Mouse (Mus musculus) embryonic facial prominence, embryonic 12.5 days (tissue): ENCODE results near the gene Rpgrip1l. TPM values are rescaled to one million over a fixed set of nuclear protein-coding genes. Genes with fewer than 3 reads are reported as not detected.
A peak's percentile ranks its signal among the peaks of the same experiment; 100 is the strongest.

ENCODE experiments used
- ATAC-seq: fragments of 200-750 bp; cut with Nextera tagmentation; 2 replicates; pipeline ENCODE4 v1.8.0; 2017; ENCODE audit not compliant: insufficient number of reproducible peaks, insufficient read depth, low FRiP score, low TSS enrichment
- H3K27ac ChIP-seq: fragments of 300-500 bp; sonication (generic); 2 replicates; pipeline ENCODE4 v1.5.1; 2016; ENCODE audit warnings: mild to moderate bottlenecking
- H3K27me3 ChIP-seq: fragments of 300-500 bp; sonication (generic); 2 replicates; pipeline ENCODE4 v1.6.1; 2016; ENCODE audit warnings: mild to moderate bottlenecking, moderate library complexity
- H3K36me3 ChIP-seq: fragments of 300-500 bp; sonication (generic); 2 replicates; pipeline ENCODE4 v1.6.1; 2016; ENCODE audit warnings: mild to moderate bottlenecking
- H3K4me1 ChIP-seq: fragments of 300-500 bp; sonication (generic); 2 replicates; pipeline ENCODE4 v1.6.1; 2016
- H3K4me2 ChIP-seq: fragments of 300-500 bp; sonication (generic); replicated peaks from 2 replicates; pipeline ENCODE4 v1.6.1; 2016; ENCODE audit warnings: mild to moderate bottlenecking, moderate library complexity
- H3K4me3 ChIP-seq: fragments of 300-500 bp; sonication (generic); 2 replicates; pipeline ENCODE4 v1.5.1; 2016; ENCODE audit warnings: mild to moderate bottlenecking
- H3K9ac ChIP-seq: fragments of 300-500 bp; sonication (generic); 2 replicates; pipeline ENCODE4 v1.6.1; 2016; ENCODE audit warnings: mild to moderate bottlenecking, moderate library complexity
- H3K9me3 ChIP-seq: fragments of 300-500 bp; sonication (generic); 2 replicates; pipeline ENCODE4 v1.6.1; 2016; ENCODE audit warnings: mild to moderate bottlenecking, moderate library complexity
- WGBS: fragments of 180-500 bp; shearing (Covaris S2); methylation state at CpG from one replicate; pipeline ENCODE4 v1.1.7; 2016; 5-methylcytosine and 5-hydroxymethylcytosine counted together
- polyA plus RNA-seq: library from polyadenylated mRNA; unstranded; fragments of >200 nt; fragmentation: Nextera tagmentation; extraction: Ambion mirVana; gene quantifications from 2 replicates; pipeline ENCODE4 v1.2.1, GENCODE M21; 2016

The Rpgrip1l gene
- polyA plus RNA-seq, 1 experiment from 2014 or later, result 15.4 TPM

GRCm38 (mm10) chr8:91196661-91197060 is 116.4 kb downstream of the Rpgrip1l start:
- Histone ChIP-seq H3K4me2 (no peak overlapping the region), H3K27ac (no peak overlapping the region), H3K9me3 (no peaks in the 10 kb centered on the region), H3K36me3 (no peaks in the 10 kb centered on the region), H3K4me3 (no peak overlapping the region), H3K27me3 (no peaks in the 10 kb centered on the region), H3K9ac (no peak overlapping the region), H3K4me1 (no peaks in the 10 kb centered on the region)
- ATAC-seq, result no peak
- 75% methylated on average over 12 of the region's 12 CpGs for WGBS

GRCm38 (mm10) chr8:91194081-91194480 is 119.0 kb downstream of the Rpgrip1l start:
- no peak overlapping the region for H3K27ac ChIP-seq
- WGBS, result 94% methylated on average over 2 of the region's 2 CpGs
- no peak overlapping the region for H3K4me3 ChIP-seq
- H3K4me1 ChIP-seq, result 0 out of 2 replicates have a peak, but pooled peaks cover 5% of the 10 kb centered on the region
- H3K36me3 ChIP-seq, result no peaks in the 10 kb centered on the region
- no peak for ATAC-seq
- H3K27me3 ChIP-seq, result no peaks in the 10 kb centered on the region
- no peaks in the 10 kb centered on the region for H3K9me3 ChIP-seq
- H3K4me2 ChIP-seq, result no peak overlapping the region
- H3K9ac ChIP-seq, result no peak overlapping the region

DNA sequence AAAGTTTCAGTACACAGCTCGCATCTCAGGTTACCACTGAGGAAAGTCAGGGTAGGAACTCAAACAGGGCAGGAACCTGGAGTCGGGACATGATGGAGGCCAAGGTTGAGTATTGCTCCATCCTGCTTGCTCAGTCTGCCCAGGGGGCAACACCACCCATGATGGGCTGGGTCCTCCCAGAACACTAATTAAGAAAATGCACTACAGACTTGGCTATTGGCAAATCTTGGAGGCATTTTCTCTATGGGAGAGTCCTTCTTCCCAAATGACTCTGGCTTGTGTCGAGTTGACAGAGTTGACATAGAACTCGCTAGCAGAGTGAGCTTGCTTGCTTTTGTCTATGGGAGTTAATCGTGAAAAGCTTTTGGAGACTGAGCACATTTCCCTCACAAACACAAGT is 120.1 kb downstream of the Rpgrip1l start:
- Histone ChIP-seq H3K9me3 (no peaks in the 10 kb centered on the region), H3K4me3 (no peak overlapping the region), H3K4me2 (no peak overlapping the region), H3K27ac (no peak overlapping the region), H3K36me3 (no peaks in the 10 kb centered on the region), H3K4me1 (0 out of 2 replicates have a peak, but pooled peaks cover 5% of the 10 kb centered on the region), H3K27me3 (no peaks in the 10 kb centered on the region), H3K9ac (no peak overlapping the region)
- ATAC-seq, result no peak
- 82% methylated on average over 5 of the region's 5 CpGs for WGBS

GRCm38 (mm10) chr8:91190816-91191340 is 122.2 kb downstream of the Rpgrip1l start:
- Histone ChIP-seq H3K4me2 (peak overlapping the region; percentile 36), H3K36me3 (no peaks in the 10 kb centered on the region), H3K27ac (no peak overlapping the region), H3K9ac (no peak overlapping the region), H3K27me3 (no peaks in the 10 kb centered on the region), H3K4me3 (no peak overlapping the region), H3K9me3 (no peaks in the 10 kb centered on the region), H3K4me1 (0 out of 2 replicates have a peak, but pooled peaks cover 5% of the 10 kb centered on the region)
- ATAC-seq, result 0 out of 2 replicates have a peak, but pooled peaks have one; percentile 59
- WGBS, result 3% methylated on average over 17 of the region's 17 CpGs

DNA sequence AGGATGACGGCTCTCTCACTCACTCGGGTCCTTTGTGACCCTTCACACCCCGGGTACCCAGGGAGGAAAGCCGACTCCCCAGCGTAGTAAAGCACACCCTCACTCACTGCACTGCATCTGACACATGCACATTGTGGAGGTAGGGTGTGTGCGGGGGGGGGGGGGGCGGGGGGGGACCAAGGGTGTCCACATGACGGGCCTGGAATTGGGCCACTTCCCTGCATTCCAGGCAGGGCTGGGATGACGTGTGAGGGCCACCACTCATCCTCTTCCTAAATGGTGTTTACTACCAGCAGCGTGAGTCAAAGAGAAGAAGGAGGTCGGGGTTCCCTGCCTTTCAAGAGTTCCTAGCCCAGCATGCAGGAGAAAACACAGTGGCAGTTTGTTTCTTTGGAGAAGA is 124.9 kb downstream of the Rpgrip1l start:
- Histone ChIP-seq H3K4me2 (no peak overlapping the region), H3K9ac (no peak overlapping the region), H3K36me3 (no peaks in the 10 kb centered on the region), H3K9me3 (0 out of 2 replicates have a peak, but pooled peaks cover 2% of the 10 kb centered on the region), H3K27me3 (no peaks in the 10 kb centered on the region), H3K4me1 (0 out of 2 replicates have a peak, but pooled peaks cover 5% of the 10 kb centered on the region), H3K27ac (no peak overlapping the region), H3K4me3 (no peak overlapping the region)
- WGBS, result 66% methylated on average over 9 of the region's 11 CpGs
- no peak for ATAC-seq

GRCm38 (mm10) chr8:91186372-91186771 is 126.7 kb downstream of the Rpgrip1l start:
- no peak for ATAC-seq
- 0 out of 2 replicates have a peak, but pooled peaks cover 2% of the 10 kb centered on the region for H3K9me3 ChIP-seq
- H3K4me1 ChIP-seq, result 0 out of 2 replicates have a peak, but pooled peaks cover 5% of the 10 kb centered on the region
- no peak overlapping the region for H3K27ac ChIP-seq
- no peaks in the 10 kb centered on the region for H3K36me3 ChIP-seq
- WGBS, result 76% methylated on average over 12 of the region's 12 CpGs
- no peak overlapping the region for H3K4me2 ChIP-seq
- H3K9ac ChIP-seq, result no peak overlapping the region
- no peak overlapping the region for H3K4me3 ChIP-seq
- H3K27me3 ChIP-seq, result no peaks in the 10 kb centered on the region

DNA sequence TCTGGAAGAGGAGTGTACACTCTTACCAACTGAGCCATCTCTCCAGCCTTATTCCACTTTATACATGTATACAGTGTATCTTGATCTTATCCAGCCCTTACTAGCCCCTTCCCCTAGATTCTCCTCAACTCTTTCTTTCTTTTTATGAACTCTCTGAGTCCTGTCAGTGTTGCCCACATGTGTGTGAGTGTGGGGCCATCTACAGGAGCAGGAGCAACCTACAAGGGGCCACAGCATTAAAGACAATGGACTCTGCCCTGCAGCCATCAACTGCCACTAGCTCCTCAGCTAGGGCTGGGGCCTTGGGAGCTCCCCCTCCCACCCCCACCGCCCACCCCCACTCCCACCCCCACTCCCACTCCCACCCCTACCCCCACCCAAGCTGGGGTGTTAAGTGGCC is 135.4 kb downstream of the Rpgrip1l start:
- no peak overlapping the region for H3K27ac ChIP-seq
- no peaks in the 10 kb centered on the region for H3K27me3 ChIP-seq
- no peak overlapping the region for H3K4me2 ChIP-seq
- ATAC-seq, result no peak
- no peak overlapping the region for H3K9ac ChIP-seq
- no CpG with 5 or more reads among the region's 1 CpGs for WGBS
- no peaks in the 10 kb centered on the region for H3K9me3 ChIP-seq
- H3K36me3 ChIP-seq, result no peaks in the 10 kb centered on the region
- H3K4me1 ChIP-seq, result no peaks in the 10 kb centered on the region
- H3K4me3 ChIP-seq, result no peak overlapping the region

DNA sequence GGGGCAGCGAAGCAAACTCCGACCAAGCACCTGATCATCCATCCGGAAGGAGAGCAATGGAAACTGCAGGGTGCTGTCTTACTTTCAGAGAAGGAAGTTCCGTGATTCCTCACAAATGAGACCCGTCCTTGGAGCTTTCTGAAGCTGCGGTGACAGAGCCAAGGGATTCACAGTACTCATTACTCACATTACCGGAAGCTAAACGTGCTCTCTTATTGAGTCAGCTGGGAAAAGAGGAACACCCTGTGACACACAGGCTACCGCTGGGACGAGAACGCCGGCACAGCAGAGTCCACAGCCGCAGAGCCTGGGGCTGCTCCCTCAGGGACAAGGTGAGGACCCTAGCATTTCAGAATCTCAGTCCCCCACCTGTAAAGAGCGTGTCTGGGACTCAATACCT is 136.9 kb downstream of the Rpgrip1l start:
- H3K9ac ChIP-seq, result no peak overlapping the region
- no peaks in the 10 kb centered on the region for H3K4me1 ChIP-seq
- H3K27me3 ChIP-seq, result no peaks in the 10 kb centered on the region
- no peak overlapping the region for H3K4me2 ChIP-seq
- H3K4me3 ChIP-seq, result no peak overlapping the region
- H3K36me3 ChIP-seq, result no peaks in the 10 kb centered on the region
- no peaks in the 10 kb centered on the region for H3K9me3 ChIP-seq
- 78% methylated on average over 14 of the region's 14 CpGs for WGBS
- no peak overlapping the region for H3K27ac ChIP-seq
- no peak for ATAC-seq

DNA sequence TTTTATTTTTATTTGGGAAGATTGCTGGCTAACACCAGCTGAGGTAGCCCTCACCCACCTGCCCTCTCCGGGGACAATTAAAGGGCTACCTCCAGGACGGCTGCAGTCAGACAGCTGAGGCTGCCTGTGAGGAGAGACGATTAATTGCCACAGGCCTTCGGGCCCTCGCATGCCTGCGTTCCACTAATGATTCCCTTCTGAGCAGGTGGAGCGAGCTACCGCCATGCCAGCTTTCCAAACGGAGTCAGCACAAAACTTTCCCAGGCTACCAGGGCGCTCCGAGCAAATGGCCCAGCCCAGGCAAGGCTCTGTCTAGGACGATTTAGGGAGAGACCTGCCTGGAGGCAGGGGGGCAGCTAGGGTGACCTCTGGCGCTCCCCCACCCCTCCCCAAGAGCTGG is 141.5 kb downstream of the Rpgrip1l start:
- Histone ChIP-seq H3K27ac (0 out of 2 replicates have a peak overlapping the region, but pooled peaks have one; percentile 30), H3K4me2 (no peak overlapping the region)

DNA sequence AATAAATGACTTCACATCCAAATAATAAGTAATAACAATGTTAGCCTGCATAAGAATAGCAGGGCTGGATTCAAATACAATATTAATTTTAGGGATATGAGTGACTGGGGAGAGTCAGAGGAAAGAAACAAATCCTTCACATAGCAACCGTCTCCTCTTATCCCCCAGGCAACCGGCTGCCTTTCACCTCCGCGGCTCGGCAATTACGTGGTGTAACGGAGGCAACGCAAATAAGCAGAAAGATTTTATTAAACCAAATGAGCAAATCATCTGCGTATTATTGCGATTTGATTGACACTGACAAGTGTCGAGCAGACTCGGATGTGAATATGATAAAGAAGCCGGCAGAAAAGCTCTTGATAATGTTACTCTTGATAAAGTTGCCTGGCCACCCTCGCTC is 142.1 kb downstream of the Rpgrip1l start:
- no peak for ATAC-seq
- H3K9me3 ChIP-seq, result no peaks in the 10 kb centered on the region
- WGBS, result 53% methylated on average over 14 of the region's 14 CpGs
- no peaks in the 10 kb centered on the region for H3K27me3 ChIP-seq
- H3K36me3 ChIP-seq, result no peaks in the 10 kb centered on the region
- no peak overlapping the region for H3K4me3 ChIP-seq
- H3K4me1 ChIP-seq, result no peaks in the 10 kb centered on the region
- no peak overlapping the region for H3K9ac ChIP-seq
- H3K27ac ChIP-seq, result no peak overlapping the region
- H3K4me2 ChIP-seq, result no peak overlapping the region

More for the DNA sequence above, 141.5 kb downstream of the Rpgrip1l start:
- 42% methylated on average over 13 of the region's 13 CpGs for WGBS
- Histone ChIP-seq H3K27me3 (no peaks in the 10 kb centered on the region), H3K4me3 (no peak overlapping the region), H3K9ac (no peak overlapping the region), H3K9me3 (no peaks in the 10 kb centered on the region), H3K4me1 (no peaks in the 10 kb centered on the region), H3K36me3 (no peaks in the 10 kb centered on the region)
- 0 out of 2 replicates have a peak, but pooled peaks have one; percentile 41 for ATAC-seq

GRCm38 (mm10) chr8:91170152-91170551 is 142.9 kb downstream of the Rpgrip1l start:
- Histone ChIP-seq H3K4me1 (no peaks in the 10 kb centered on the region), H3K4me2 (no peak overlapping the region), H3K4me3 (no peak overlapping the region), H3K27me3 (no peaks in the 10 kb centered on the region), H3K36me3 (no peaks in the 10 kb centered on the region), H3K27ac (no peak overlapping the region), H3K9ac (no peak overlapping the region), H3K9me3 (no peaks in the 10 kb centered on the region)
- 82% methylated on average over 6 of the region's 6 CpGs for WGBS
- ATAC-seq, result no peak
